Comparison of ENCODE assay signal across 14 mouse cellular contexts in genomic region chr3:153337779-153338178, GRCm38 (mm10).
"Had no signal": no experiment of that assay in that cellular context is flagged by ENCODE, and none has a peak within 500 bp of the region (broad histone marks: within the 10 kb centered on the region; RNA-seq: fewer than 3 reads in every experiment).

No protein-coding gene starts in this region.

- DNase-seq: kidney, adult 11 months; kidney, adult 9 months; kidney, postnatal 36 days; lung, postnatal 14 days; right cerebral cortex, adult 18-20 months; right cerebral cortex, postnatal 25 days; thymus, adult 18-20 months; thymus, postnatal 14 days had no signal

- H3K9ac ChIP-seq: limb, embryonic 15.5 days; liver, embryonic 12.5 days; lung, embryonic 15.5 days; neural tube, embryonic 15.5 days had no signal

- H3K27ac ChIP-seq: kidney, postnatal 0 days; limb, embryonic 15.5 days; liver, embryonic 12.5 days; lung, embryonic 15.5 days; macrophage; neural tube, embryonic 15.5 days had no signal

- H3K36me3 ChIP-seq: limb, embryonic 15.5 days; liver, embryonic 12.5 days; lung, embryonic 15.5 days; neural tube, embryonic 15.5 days had no signal

- H3K4me2 ChIP-seq: limb, embryonic 15.5 days; liver, embryonic 12.5 days; lung, embryonic 15.5 days; neural tube, embryonic 15.5 days had no signal

- ATAC-seq: liver, embryonic 12.5 days had no signal

- H3K4me3 ChIP-seq: limb, embryonic 15.5 days; liver, embryonic 12.5 days; lung, embryonic 15.5 days; neural tube, embryonic 15.5 days had no signal

- H3K9me3 ChIP-seq: limb, embryonic 15.5 days; liver, embryonic 12.5 days; lung, embryonic 15.5 days; neural tube, embryonic 15.5 days had no signal

- H3K27me3 ChIP-seq: limb, embryonic 15.5 days; liver, embryonic 12.5 days; lung, embryonic 15.5 days; neural tube, embryonic 15.5 days had no signal

- H3K4me1 ChIP-seq: limb, embryonic 15.5 days; liver, embryonic 12.5 days; lung, embryonic 15.5 days; neural tube, embryonic 15.5 days had no signal
